Comparison of ENCODE assay signal across 8 mouse cellular contexts in genomic region chr9:113707481-113708360, GRCm38 (mm10). TPM values are rescaled to one million over a fixed set of nuclear protein-coding genes. Genes with fewer than 3 reads are reported as not detected.
DNase-seq lines count a peak whose midpoint lies in the region; ATAC-seq and TF ChIP-seq lines count a peak whose summit lies in the region.

TSS of gene Pdcd6ip (minus strand) at chr9:113708259.

- DNase-seq in CH12.LX (ENCODE audit: extremely low read depth), result peak; percentile 85
- DNase-seq in c-Kit-positive CD71-positive TER-119-positive erythroid progenitor cells, embryonic 14.5 days (ENCODE audit: low spot score), result peak; percentile 85
- DNase-seq in heart, postnatal 0 days (ENCODE audit: low spot score), result peak; percentile 81
- peak; percentile 94 to 96 for DNase-seq in kidney, postnatal 4 days

- no peak for TF ChIP-seq CTCF in CH12.LX (conservative IDR thresholded peaks at IDR 0.05 in 1 of 2, IDR thresholded peaks at IDR 0.05 in 1 of 2; ENCODE audit: low read depth in 2 of 2, low read length in 2 of 2)
- TF ChIP-seq CTCF in heart, postnatal 0 days (IDR thresholded peaks at IDR 0.05; ENCODE audit: low read depth), result no peak
- TF ChIP-seq CTCF in testis, adult 2 months (IDR thresholded peaks at IDR 0.05; ENCODE audit: control insufficient read depth, insufficient read depth, insufficient replicate concordance, low read depth, low read length), result no peak

- 3% methylated on average over 74 of the region's 77 CpGs for WGBS in forebrain, embryonic 12.5 days
- under 1% methylated on average over 76 of the region's 77 CpGs for WGBS in heart, postnatal 0 days
- WGBS in liver, embryonic 16.5 days (ENCODE audit: insufficient replicate concordance), result under 1% methylated on average over 73 of the region's 77 CpGs
- WGBS in neural tube, embryonic 13.5 days, result 1% methylated on average over 77 of the region's 77 CpGs

- H3K79me2 ChIP-seq in CH12.LX (replicated peaks; ENCODE audit: control insufficient read depth, extremely low read depth, insufficient read depth, poor library complexity, severe bottlenecking), result peaks cover 50% of the 10 kb centered on the region

- TF ChIP-seq POLR2A in CH12.LX (IDR thresholded peaks at IDR 0.05; ENCODE audit: low read depth, low read length), result peak; percentile 86
- peak; percentile 92 for TF ChIP-seq POLR2A in testis, adult 2 months (IDR thresholded peaks at IDR 0.05; ENCODE audit: control insufficient read depth, low read depth, low read length)

- TF ChIP-seq RAD21 in CH12.LX (IDR thresholded peaks at IDR 0.05; ENCODE audit: low read depth, low read length), result no peak

- in situ Hi-C loops in CH12.LX (cut with MboI; ENCODE audit: low pct_ligation_motif_present, low pct_unique_long_range_greater_than_20kb, low sequenced_read_pairs), result no loop called here

- no peak for TF ChIP-seq EP300 in CH12.LX (IDR thresholded peaks at IDR 0.05; ENCODE audit: low read length)
- no peak for TF ChIP-seq EP300 in heart, postnatal 0 days (IDR thresholded peaks at IDR 0.05; ENCODE audit: low read depth)

- peak; percentile 96 for ATAC-seq in forebrain, embryonic 12.5 days (ENCODE audit: low FRiP score)
- ATAC-seq in heart, postnatal 0 days (ENCODE audit: insufficient read depth, low read depth), result peak; percentile 89
- ATAC-seq in liver, embryonic 16.5 days (ENCODE audit: low read depth), result peak; percentile 87
- ATAC-seq in neural tube, embryonic 13.5 days (ENCODE audit: low read depth), result peak; percentile 88

- H3K27me3 ChIP-seq in CH12.LX (replicated peaks), result peaks cover 2% of the 10 kb centered on the region
- H3K27me3 ChIP-seq in forebrain, embryonic 12.5 days, result no peaks in the 10 kb centered on the region
- no peaks in the 10 kb centered on the region for H3K27me3 ChIP-seq in heart, postnatal 0 days (ENCODE audit: control insufficient read depth, insufficient read depth, low read length)
- no peaks in the 10 kb centered on the region for H3K27me3 ChIP-seq in liver, embryonic 16.5 days (ENCODE audit: control insufficient read depth, insufficient read depth, low read depth, low read length)
- H3K27me3 ChIP-seq in neural tube, embryonic 13.5 days, result no peaks in the 10 kb centered on the region
- no peaks in the 10 kb centered on the region for H3K27me3 ChIP-seq in testis, adult 2 months (ENCODE audit: control insufficient read depth, insufficient read depth, low read length)

- peak within 1 kb of the TSS; percentile 91 for H3K4me2 ChIP-seq in CH12.LX (ENCODE audit: insufficient read depth, low read depth, poor library complexity, severe bottlenecking)
- H3K4me2 ChIP-seq in forebrain, embryonic 12.5 days, result peak within 1 kb of the TSS; percentile 89
- peak within 1 kb of the TSS; percentile 82 for H3K4me2 ChIP-seq in heart, postnatal 0 days (ENCODE audit: low read depth, low read length)
- H3K4me2 ChIP-seq in liver, embryonic 16.5 days (ENCODE audit: low read depth, low read length), result peak within 1 kb of the TSS; percentile 73
- H3K4me2 ChIP-seq in neural tube, embryonic 13.5 days, result peak within 1 kb of the TSS; percentile 83

- peak within 1 kb of the TSS; percentile 89 to 96 (median 92) for H3K4me3 ChIP-seq in CH12.LX (replicated peaks in 1 of 3; ENCODE audit: low read depth in 2 of 3, low read length in 2 of 3, poor library complexity in 1 of 3)
- H3K4me3 ChIP-seq in forebrain, embryonic 12.5 days (replicated peaks), result peak within 1 kb of the TSS; percentile 92
- peak within 1 kb of the TSS; percentile 98 for H3K4me3 ChIP-seq in heart, postnatal 0 days (ENCODE audit: low read depth, low read length)
- H3K4me3 ChIP-seq in liver, embryonic 16.5 days (ENCODE audit: low read depth, low read length), result peak within 1 kb of the TSS; percentile 92
- H3K4me3 ChIP-seq in neural tube, embryonic 13.5 days, result peak within 1 kb of the TSS; percentile 91
- H3K4me3 ChIP-seq in testis, adult 2 months (ENCODE audit: control insufficient read depth, low read depth, low read length), result peak within 1 kb of the TSS; percentile 93

- peak within 1 kb of the TSS; percentile 93 for H3K9ac ChIP-seq in CH12.LX (ENCODE audit: insufficient read depth, low read depth)
- H3K9ac ChIP-seq in forebrain, embryonic 12.5 days, result peak within 1 kb of the TSS; percentile 91
- H3K9ac ChIP-seq in heart, postnatal 0 days (replicated peaks; ENCODE audit: low read depth, low read length), result peak within 1 kb of the TSS; percentile 97
- peak within 1 kb of the TSS; percentile 96 for H3K9ac ChIP-seq in liver, embryonic 16.5 days (ENCODE audit: low read depth, low read length)
- H3K9ac ChIP-seq in neural tube, embryonic 13.5 days, result peak within 1 kb of the TSS; percentile 91

- peaks cover 0 to 25% of the 10 kb centered on the region in 2 experiments for H3K36me3 ChIP-seq in CH12.LX (replicated peaks in 1 of 2; ENCODE audit: control insufficient read depth in 1 of 2, insufficient read depth in 1 of 2, low read length in 1 of 2)
- no peaks in the 10 kb centered on the region for H3K36me3 ChIP-seq in forebrain, embryonic 12.5 days (replicated peaks)
- H3K36me3 ChIP-seq in heart, postnatal 0 days (replicated peaks; ENCODE audit: control insufficient read depth, insufficient read depth, low read length), result no peaks in the 10 kb centered on the region
- no peaks in the 10 kb centered on the region for H3K36me3 ChIP-seq in liver, embryonic 16.5 days (ENCODE audit: control insufficient read depth, insufficient read depth)
- no peaks in the 10 kb centered on the region for H3K36me3 ChIP-seq in neural tube, embryonic 13.5 days
- H3K36me3 ChIP-seq in testis, adult 2 months (ENCODE audit: control insufficient read depth, insufficient read depth, low read length), result no peaks in the 10 kb centered on the region

- peak within 1 kb of the TSS; percentile 64 for H3K27ac ChIP-seq in CH12.LX (ENCODE audit: insufficient read depth, low read depth)
- H3K27ac ChIP-seq in forebrain, embryonic 12.5 days, result peak within 1 kb of the TSS; percentile 74
- peak within 1 kb of the TSS; percentile 98 for H3K27ac ChIP-seq in heart, postnatal 0 days (ENCODE audit: low read depth)
- H3K27ac ChIP-seq in liver, embryonic 16.5 days (ENCODE audit: low read length), result peak within 1 kb of the TSS; percentile 87
- peak within 1 kb of the TSS; percentile 83 for H3K27ac ChIP-seq in neural tube, embryonic 13.5 days (replicated peaks)
- peak within 1 kb of the TSS; percentile 68 for H3K27ac ChIP-seq in testis, adult 2 months (ENCODE audit: control insufficient read depth, insufficient read depth, low read depth, low read length)

- peaks cover 9 to 39% of the 10 kb centered on the region in 2 experiments; a peak in 3 of 4 replicates for H3K4me1 ChIP-seq in CH12.LX (ENCODE audit: control insufficient read depth in 1 of 2, insufficient read depth in 2 of 2)
- peaks cover 22% of the 10 kb centered on the region for H3K4me1 ChIP-seq in forebrain, embryonic 12.5 days
- H3K4me1 ChIP-seq in heart, postnatal 0 days (ENCODE audit: control insufficient read depth, insufficient read depth), result peaks cover 27% of the 10 kb centered on the region
- H3K4me1 ChIP-seq in liver, embryonic 16.5 days (ENCODE audit: control insufficient read depth, low read depth, low read length), result peaks cover 19% of the 10 kb centered on the region
- H3K4me1 ChIP-seq in neural tube, embryonic 13.5 days (replicated peaks), result peaks cover 35% of the 10 kb centered on the region
- peaks cover 7% of the 10 kb centered on the region for H3K4me1 ChIP-seq in testis, adult 2 months (ENCODE audit: control insufficient read depth, insufficient read depth, low read length)

- dilution Hi-C loops in CH12.LX (cut with MboI; ENCODE audit: extremely low pct_ligation_motif_present, extremely low pct_unique_long_range_greater_than_20kb, low sequenced_read_pairs), result no loop called here

- no peaks in the 10 kb centered on the region for H3K9me3 ChIP-seq in CH12.LX (replicated peaks; ENCODE audit: low read length)
- no peaks in the 10 kb centered on the region for H3K9me3 ChIP-seq in forebrain, embryonic 12.5 days
- no peaks in the 10 kb centered on the region for H3K9me3 ChIP-seq in heart, postnatal 0 days (replicated peaks; ENCODE audit: control insufficient read depth, low read length)
- no peaks in the 10 kb centered on the region for H3K9me3 ChIP-seq in liver, embryonic 16.5 days (replicated peaks; ENCODE audit: control insufficient read depth, low read length)
- no peaks in the 10 kb centered on the region for H3K9me3 ChIP-seq in neural tube, embryonic 13.5 days

TF ChIP-seq in CH12.LX, 34 proteins besides CTCF, POLR2A, EP300 and RAD21 (continues in another document):
- no peak; the same call in 1 of the 2 replicates for TF ChIP-seq ETS1 (conservative IDR thresholded peaks at IDR 0.05; ENCODE audit: low read depth, low read length)
- TF ChIP-seq POLR2AphosphoS2 (IDR thresholded peaks at IDR 0.05; ENCODE audit: low read depth, low read length), result no peak
- TF ChIP-seq MAFK (IDR thresholded peaks at IDR 0.05; ENCODE audit: insufficient replicate concordance, low read length), result no peak
- TF ChIP-seq ZKSCAN1 (IDR thresholded peaks at IDR 0.05; ENCODE audit: borderline replicate concordance, low read depth, low read length), result no peak
- TF ChIP-seq MAZ (IDR thresholded peaks at IDR 0.05; ENCODE audit: low read depth, low read length), result no peak
- no peak for TF ChIP-seq ZC3H11A (IDR thresholded peaks at IDR 0.05; ENCODE audit: low read depth, low read length)
- TF ChIP-seq JUN (IDR thresholded peaks at IDR 0.05; ENCODE audit: insufficient read depth, low read depth, low read length), result no peak
- TF ChIP-seq ELF1 (IDR thresholded peaks at IDR 0.05; ENCODE audit: low read depth, low read length), result peak; percentile 95
- TF ChIP-seq MEF2A (IDR thresholded peaks at IDR 0.05; ENCODE audit: borderline replicate concordance, low read depth, low read length), result peak; percentile 50; the same call in 1 of the 2 replicates
- 0 out of 2 replicates have a peak, but pooled peaks have one; percentile 55 for TF ChIP-seq UBTF (IDR thresholded peaks at IDR 0.05; ENCODE audit: low read depth, low read length)
- peak; percentile 90 for TF ChIP-seq NELFE (IDR thresholded peaks at IDR 0.05; ENCODE audit: low read depth, low read length)
- peak; percentile 95 for TF ChIP-seq NRF1 (IDR thresholded peaks at IDR 0.05; ENCODE audit: low read depth, low read length)
- TF ChIP-seq GABPA (IDR thresholded peaks at IDR 0.05; ENCODE audit: insufficient replicate concordance, low read depth, low read length), result no peak; the same call in 1 of the 2 replicates

RNA-seq across cellular contexts. Expression of gene Pdcd6ip, which starts in this region (rescaled TPM):
- total RNA-seq in CH12.LX (2012; rRNA removed), result 29.4 and 29.5 TPM in 2 replicates
- total RNA-seq in CH12.LX (2014; rRNA removed), result 23.3 and 25.9 TPM in 2 replicates
- 75.3 and 75.6 TPM in 2 replicates for polyA plus RNA-seq in CH12.LX (2012; ENCODE audit: insufficient read length, low read depth)
- polyA plus RNA-seq in forebrain, embryonic 12.5 days (2016; fragmentation: Nextera tagmentation; extraction: Ambion mirVana), result 54.3 and 57.4 TPM in 2 replicates
- 38.4 and 44.2 TPM in 2 replicates for total RNA-seq in heart, postnatal 0 days (2014; rRNA removed; ENCODE audit: low replicate concordance)
- 38.3 and 38.4 TPM in 2 replicates for polyA plus RNA-seq in heart, postnatal 0 days (2015; fragmentation: Nextera tagmentation; extraction: Ambion mirVana)
- 38.9 and 42.5 TPM in 2 replicates for polyA plus RNA-seq in liver, embryonic 16.5 days (2015; fragmentation: Nextera tagmentation; extraction: Ambion mirVana)
- polyA plus RNA-seq in neural tube, embryonic 13.5 days (2015; fragmentation: Nextera tagmentation; extraction: Ambion mirVana), result 40.8 and 49.3 TPM in 2 replicates
- polyA plus RNA-seq in testis, adult 2 months (2012; rRNA removed), result 18.4 and 21.6 TPM in 2 replicates

Comparison
In these comparisons a context has a peak if more than half of its experiments do, and no peak if none do; other contexts are left out.
1. Peak in every context shown above with its lines: DNase-seq, ATAC-seq, H3K4me3 ChIP-seq and H3K27ac ChIP-seq.